ENCODE assay signal across 29 mouse cellular contexts in the genomic region with DNA sequence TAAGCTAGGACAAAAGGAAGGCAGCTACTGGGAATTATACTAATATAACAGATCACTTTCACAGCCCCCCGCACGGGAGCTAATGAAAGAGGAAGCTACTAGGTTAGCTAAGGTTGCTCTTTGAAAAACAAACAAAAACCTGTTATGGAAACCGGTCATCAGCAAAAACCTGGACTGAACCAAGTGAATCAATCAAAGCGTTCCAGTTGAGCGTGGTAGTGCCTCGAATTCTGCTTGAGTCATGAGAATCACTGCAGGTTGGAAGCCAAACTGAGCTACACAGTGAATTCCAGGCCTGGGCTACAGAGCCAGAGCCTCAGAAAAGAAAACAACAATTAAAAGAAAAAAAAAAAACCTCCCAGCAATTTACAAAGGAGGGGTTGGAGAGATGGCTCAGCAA. TPM values are rescaled to one million over a fixed set of nuclear protein-coding genes. Genes with fewer than 3 reads are reported as not detected.
DNase-seq lines count a peak whose midpoint lies in the region; TF ChIP-seq lines count a peak whose summit lies in the region.
"Had no signal": no experiment of that assay in that cellular context is flagged by ENCODE, and none has a peak within 500 bp of the region (broad histone marks: within the 10 kb centered on the region; RNA-seq: fewer than 3 reads in every experiment).

No protein-coding gene starts in this region.

- intact Hi-C loops in left cerebral cortex, postnatal 10 days (cut with DNase I) = no loop called here

- peak overlapping the region; percentile 46; the same call in 1 of the 2 replicates for H3K27ac ChIP-seq in layer of hippocampus, adult 2 months
- H3K27ac ChIP-seq: embryonic facial prominence, embryonic 13.5 days; forebrain, embryonic 10.5 days; forebrain, embryonic 15.5 days; hindbrain, embryonic 10.5 days; hindbrain, embryonic 15.5 days; limb, embryonic 13.5 days; liver, embryonic 12.5 days; stomach, embryonic 15.5 days had no signal

- no peak overlapping the region for H3K4me3 ChIP-seq in layer of hippocampus, adult 2 months
- H3K4me3 ChIP-seq: embryonic facial prominence, embryonic 13.5 days; forebrain, embryonic 10.5 days; forebrain, embryonic 15.5 days; hindbrain, embryonic 10.5 days; hindbrain, embryonic 15.5 days; limb, embryonic 13.5 days; liver, embryonic 12.5 days; stomach, embryonic 15.5 days had no signal

- TF ChIP-seq CTCF in layer of hippocampus, adult 2 months (conservative IDR thresholded peaks at IDR 0.05) = no peak

- DNase-seq in layer of hippocampus, adult 2 months (ENCODE audit: low spot score in 2 of 2) = no peak
- DNase-seq in layer of hippocampus, postnatal 36 days = no peak
- DNase-seq in Muller cell, postnatal 12 days (ENCODE audit: inconsistent ontology term) = peak; percentile 21
- peak; percentile 40 for DNase-seq in kidney, adult 9 months
- DNase-seq in yolk sac, embryonic 10.5 days (ENCODE audit: low spot score) = peak; percentile 17
- no peak for DNase-seq in left cerebral cortex, postnatal 10 days (ENCODE audit: extremely low spot score in 1 of 2, low spot score in 2 of 2)
- DNase-seq in left cerebral cortex, adult 11 months (ENCODE audit: low spot score) = no peak
- DNase-seq: adrenal gland, postnatal 25 days; cerebellum, adult 18-20 months; cerebellum, postnatal 10 days; heart, postnatal 14 days; lung, adult 18-20 months; midbrain, embryonic 14.5 days; right cerebral cortex, postnatal 14 days had no signal

RNA-seq across cellular contexts. Expression of a gene that starts 38.3 kb away (rescaled TPM):
- total RNA-seq in layer of hippocampus, adult 2 months (2021) = not detected
- not detected for total RNA-seq in layer of hippocampus, postnatal 36 days (2021)
- not detected for total RNA-seq in left cerebral cortex, postnatal 10 days (2021)
- total RNA-seq: adrenal gland, postnatal 25 days; common myeloid progenitor, adult 5-6 weeks; ES-E14; gastrocnemius, adult 18-20 months; granulocyte monocyte progenitor cell, adult 5-6 weeks; heart, postnatal 14 days; left cerebral cortex, adult 18-20 months; left cerebral cortex, postnatal 25 days; monocyte, adult 5-6 weeks had no signal

Comparison
In these comparisons a context has a peak if more than half of its experiments do, and no peak if none do; other contexts are left out.
1. DNase-seq: peak in Muller cell, postnatal 12 days (single experiment), kidney, adult 9 months (single experiment) and yolk sac, embryonic 10.5 days (single experiment); none in layer of hippocampus, adult 2 months (0 of 2), layer of hippocampus, postnatal 36 days (0 of 2), left cerebral cortex, postnatal 10 days (0 of 2) and left cerebral cortex, adult 11 months (single experiment).